Mouse (Mus musculus) liver, adult 2 months (tissue): Measurements from ENCODE around the gene Cox19. TPM values are rescaled to one million over a fixed set of nuclear protein-coding genes. Genes with fewer than 3 reads are reported as not detected.

ENCODE experiments used
- DNase-seq: peaks from one replicate; pipeline ENCODE4 v3.0.0-alpha.2; 2011; ENCODE audit warnings: low read depth, low spot score; ENCODE audit errors: extremely low read depth
- H3K27ac ChIP-seq: fragments of 200-500 bp; replicated peaks from 2 replicates; pipeline ENCODE4 v1.5.1; 2012; ENCODE audit warnings: low read depth, mild to moderate bottlenecking, control low read depth, inconsistent platforms, low read length; ENCODE audit not compliant: insufficient read depth
- H3K27me3 ChIP-seq: fragments of 200-500 bp; 2 replicates; pipeline ENCODE4 v1.6.1; 2012; ENCODE audit warnings: mild to moderate bottlenecking, moderate library complexity, low read length, inconsistent platforms; ENCODE audit not compliant: control insufficient read depth, insufficient read depth
- H3K36me3 ChIP-seq: fragments of 200-500 bp; 2 replicates; pipeline ENCODE4 v1.6.1; 2012; ENCODE audit warnings: low read length, inconsistent platforms; ENCODE audit not compliant: control insufficient read depth, insufficient read depth
- H3K4me1 ChIP-seq: fragments of 200-500 bp; 2 replicates; pipeline ENCODE4 v1.6.1; 2011; ENCODE audit warnings: low read length; ENCODE audit not compliant: control insufficient read depth, insufficient read depth
- H3K4me3 ChIP-seq: fragments of 200-500 bp; 2 replicates; pipeline ENCODE4 v1.5.1; 2011; ENCODE audit warnings: low read depth, mild to moderate bottlenecking, control low read depth, low read length, moderate library complexity; ENCODE audit not compliant: insufficient read depth
- H3K79me2 ChIP-seq: fragments of 200-500 bp; 2 replicates; pipeline ENCODE4 v1.6.1; 2012; ENCODE audit warnings: inconsistent platforms, mild to moderate bottlenecking, low read length, moderate library complexity; ENCODE audit not compliant: control insufficient read depth, insufficient read depth
- H3K9ac ChIP-seq: fragments of 200-500 bp; 2 replicates; pipeline ENCODE4 v1.6.1; 2012; ENCODE audit warnings: low read depth, mild to moderate bottlenecking, control low read depth, inconsistent platforms, low read length
- CTCF ChIP-seq: fragments of 200-500 bp; IDR thresholded peaks from 2 replicates; pipeline ENCODE4 v1.5.1; 2011; ENCODE audit warnings: low read depth, low read length, control low read depth
- POLR2A ChIP-seq: fragments of 200-500 bp; IDR thresholded peaks from 2 replicates; pipeline ENCODE4 v1.6.1; 2011; ENCODE audit warnings: low read length, control low read depth; ENCODE audit not compliant: insufficient read depth; ENCODE audit errors: extremely low read depth
- WGBS: fragments of 180-500 bp; shearing (Covaris S2); methylation state at CpG from one replicate; pipeline ENCODE4 v1.1.7; 2018; 5-methylcytosine and 5-hydroxymethylcytosine counted together
- polyA plus RNA-seq: library from polyadenylated mRNA; depleted of rRNA; stranded (reverse); fragments of >200 nt; gene quantifications from 2 replicates; pipeline ENCODE4 v1.2.3, GENCODE M21; 2012
- total RNA-seq: library from RNA; depleted of rRNA; stranded (reverse); fragments of >200 nt; gene quantifications from 2 replicates; pipeline ENCODE4 v1.2.3, GENCODE M21; 2014

Gene Cox19
- total and polyA plus RNA-seq, 2 experiments, result 23.6 to 82.4 TPM

GRCm38 (mm10) chr5:139379771-139380384 lies 28.7 kb upstream of the Cox19 start:
- Histone ChIP-seq H3K36me3 (no peaks in the 10 kb centered on the region), H3K27me3 (no peaks in the 10 kb centered on the region), H3K4me1 (peaks cover 46% of the 10 kb centered on the region), H3K9ac (peak overlapping the region; percentile 38), H3K79me2 (peaks cover 11% of the 10 kb centered on the region; the same call in 1 of the 2 replicates), H3K4me3 (no peak overlapping the region), H3K27ac (peak overlapping the region; percentile 92)
- DNase-seq, result no peak
- 14% methylated on average over 8 of the region's 8 CpGs for WGBS
- TF ChIP-seq POLR2A, result 0 out of 2 replicates have a peak, but pooled peaks have one; percentile 18
- no peak for TF ChIP-seq CTCF

- 26% methylated on average over 21 of the region's 21 CpGs for WGBS
These were observed 27.9 kb upstream of the Cox19 start for GRCm38 (mm10) chr5:139378986-139379629.

GRCm38 (mm10) chr5:139378271-139378556 lies 27.0 kb upstream of the Cox19 start:
- Histone ChIP-seq H3K4me3 (no peak overlapping the region), H3K4me1 (peaks cover 45% of the 10 kb centered on the region), H3K27me3 (no peaks in the 10 kb centered on the region), H3K36me3 (no peaks in the 10 kb centered on the region), H3K79me2 (peaks cover 4% of the 10 kb centered on the region; the same call in 1 of the 2 replicates), H3K27ac (peak overlapping the region; percentile 92), H3K9ac (no peak overlapping the region)
- 78% methylated on average over 7 of the region's 7 CpGs for WGBS
- DNase-seq, result no peak
- TF ChIP-seq CTCF (no peak), POLR2A (no peak)

More at GRCm38 (mm10) chr5:139378986-139379629, 27.9 kb upstream of the Cox19 start:
- Histone ChIP-seq H3K27ac (peak overlapping the region; percentile 92), H3K4me1 (peaks cover 47% of the 10 kb centered on the region), H3K9ac (peak overlapping the region; percentile 25), H3K27me3 (no peaks in the 10 kb centered on the region), H3K4me3 (no peak overlapping the region), H3K79me2 (peaks cover 10% of the 10 kb centered on the region; the same call in 1 of the 2 replicates), H3K36me3 (no peaks in the 10 kb centered on the region)
- peak; percentile 92 for DNase-seq
- TF ChIP-seq CTCF (no peak), POLR2A (no peak)

GRCm38 (mm10) chr5:139377468-139378270 lies 26.5 kb upstream of the Cox19 start, which contains the start of gene Gpr146:
Gene Gpr146, plus strand, starts transcription at chr5:139377697.
- Histone ChIP-seq H3K27ac (peak within 1 kb of the TSS; percentile 92), H3K4me1 (peaks cover 45% of the 10 kb centered on the region), H3K79me2 (no peaks in the 10 kb centered on the region; the same call in 1 of the 2 replicates), H3K4me3 (no peak within 1 kb of the TSS), H3K36me3 (no peaks in the 10 kb centered on the region), H3K9ac (0 out of 2 replicates have a peak within 1 kb of the TSS, but pooled peaks have one; percentile 10), H3K27me3 (no peaks in the 10 kb centered on the region)
- peak; percentile 37 for DNase-seq
- TF ChIP-seq CTCF (no peak), POLR2A (no peak)
- 52% methylated on average over 18 of the region's 18 CpGs for WGBS

- H3K79me2 ChIP-seq, result peaks cover 3% of the 10 kb centered on the region; the same call in 1 of the 2 replicates
- no peak overlapping the region for H3K4me3 ChIP-seq
- no peaks in the 10 kb centered on the region for H3K36me3 ChIP-seq
- peak overlapping the region; percentile 62 for H3K27ac ChIP-seq
- TF ChIP-seq CTCF (no peak), POLR2A (no peak)
- H3K4me1 ChIP-seq, result peaks cover 55% of the 10 kb centered on the region
- H3K9ac ChIP-seq, result no peak overlapping the region
- no peaks in the 10 kb centered on the region for H3K27me3 ChIP-seq
- peak; percentile 72 for DNase-seq
- WGBS, result 31% methylated on average over 2 of the region's 2 CpGs
These were observed 23.6 kb upstream of the Cox19 start for GRCm38 (mm10) chr5:139374841-139375240.
